Mouse (Mus musculus): ENCODE measurements around the gene Zfp239. TPM values are rescaled to one million over a fixed set of nuclear protein-coding genes. Genes with fewer than 3 reads are reported as not detected.

The Zfp239 gene
- total RNA-seq, 1 experiment from 2014 or later, result 4.3 TPM

GRCm38 (mm10) chr6:117879408-117880115 is 17.7 kb downstream of the Zfp239 start:
- peak; percentile 99 for DNase-seq

GRCm38 (mm10) chr6:117880394-117880838 is 18.5 kb downstream of the Zfp239 start:
- DNase-seq, result no peak

- no peak for DNase-seq
Observed at GRCm38 (mm10) chr6:117881229-117881628, 19.3 kb downstream of the Zfp239 start.

DNA sequence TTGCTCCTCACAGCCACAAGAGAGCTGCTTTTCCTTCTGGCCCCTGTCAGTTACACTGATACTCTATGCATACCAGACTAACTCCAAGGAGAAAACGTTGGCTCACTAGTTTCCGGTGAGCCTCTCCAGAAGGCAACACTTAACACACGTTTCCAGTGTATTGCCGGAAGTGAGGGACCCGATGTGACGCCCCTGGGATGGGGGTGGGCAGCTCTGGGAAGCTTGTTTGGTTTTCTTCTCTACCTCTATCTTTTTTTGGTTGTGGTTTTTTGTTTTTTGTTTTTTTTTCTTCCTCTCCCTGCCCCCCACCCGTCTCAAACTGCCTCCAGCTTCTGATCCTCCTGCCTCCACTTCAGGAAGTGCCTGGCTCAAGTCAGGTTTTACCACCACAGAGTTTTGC is 20.1 kb downstream of the Zfp239 start:
- DNase-seq, result no peak

DNA sequence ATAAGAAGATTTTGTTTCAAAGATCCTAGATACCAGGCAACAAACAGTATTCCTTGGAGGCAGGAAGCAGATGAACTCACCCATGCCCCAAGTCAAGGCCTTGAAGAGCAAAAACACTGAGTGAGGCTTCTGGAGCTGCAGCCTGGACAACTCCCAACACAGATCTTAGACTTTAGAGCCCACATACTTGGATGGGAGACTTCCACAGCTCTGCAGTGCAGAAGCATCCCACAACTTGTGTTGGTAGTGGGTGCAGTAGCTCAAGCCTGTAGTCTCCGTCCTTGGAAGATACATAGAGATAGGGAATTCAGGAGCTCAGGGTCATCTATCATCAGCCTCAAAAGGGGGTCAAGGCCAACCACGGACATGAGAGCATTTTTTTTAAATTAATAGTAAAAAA is 24.0 kb downstream of the Zfp239 start:
- DNase-seq, result no peak

DNA sequence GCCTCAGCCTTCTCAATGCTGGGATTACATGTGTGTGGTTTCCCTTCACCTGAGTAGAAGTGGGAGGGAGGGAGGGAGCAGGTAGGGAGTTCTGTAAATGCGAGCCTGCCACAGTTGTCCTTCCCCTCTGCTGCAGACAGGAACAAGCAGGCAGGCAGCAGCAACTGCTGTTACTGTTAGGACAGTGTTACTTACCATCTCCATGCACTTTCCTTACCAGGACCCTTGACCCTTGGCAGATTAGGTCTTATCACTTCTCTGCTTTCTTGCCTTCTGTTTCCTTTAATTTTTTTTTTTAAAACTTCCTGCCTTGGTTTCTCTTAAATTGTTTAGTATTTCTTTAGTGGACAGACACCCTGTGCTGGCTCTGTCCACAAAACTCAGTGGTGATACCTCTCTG is 26.1 kb downstream of the Zfp239 start:
- DNase-seq, result no peak

DNA sequence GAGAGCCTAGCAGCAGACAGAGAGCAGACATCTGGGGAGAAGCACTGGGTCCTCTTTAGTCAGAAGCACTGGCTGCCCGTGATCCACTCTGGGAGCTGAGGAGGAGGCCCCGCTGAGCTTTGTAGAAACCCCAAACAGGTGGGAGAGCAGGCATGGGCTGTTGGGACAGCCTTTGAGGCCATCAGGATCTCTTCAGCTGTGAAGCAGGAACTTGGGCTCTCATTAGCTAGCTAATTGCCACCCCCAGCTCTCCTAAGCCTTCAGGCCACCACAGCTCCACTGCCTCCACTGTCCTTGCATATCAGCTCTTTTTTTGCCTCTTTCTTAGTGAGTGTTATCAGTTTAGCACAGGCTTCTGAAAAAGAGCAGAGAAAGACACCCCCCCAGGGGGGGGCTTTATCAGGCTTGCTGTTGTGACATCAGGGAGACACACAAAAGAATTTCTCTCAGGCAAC is 26.8 kb downstream of the Zfp239 start:
- no peak for DNase-seq

GRCm38 (mm10) chr6:117890257-117890656 is 28.4 kb downstream of the Zfp239 start:
- DNase-seq, result no peak

DNA sequence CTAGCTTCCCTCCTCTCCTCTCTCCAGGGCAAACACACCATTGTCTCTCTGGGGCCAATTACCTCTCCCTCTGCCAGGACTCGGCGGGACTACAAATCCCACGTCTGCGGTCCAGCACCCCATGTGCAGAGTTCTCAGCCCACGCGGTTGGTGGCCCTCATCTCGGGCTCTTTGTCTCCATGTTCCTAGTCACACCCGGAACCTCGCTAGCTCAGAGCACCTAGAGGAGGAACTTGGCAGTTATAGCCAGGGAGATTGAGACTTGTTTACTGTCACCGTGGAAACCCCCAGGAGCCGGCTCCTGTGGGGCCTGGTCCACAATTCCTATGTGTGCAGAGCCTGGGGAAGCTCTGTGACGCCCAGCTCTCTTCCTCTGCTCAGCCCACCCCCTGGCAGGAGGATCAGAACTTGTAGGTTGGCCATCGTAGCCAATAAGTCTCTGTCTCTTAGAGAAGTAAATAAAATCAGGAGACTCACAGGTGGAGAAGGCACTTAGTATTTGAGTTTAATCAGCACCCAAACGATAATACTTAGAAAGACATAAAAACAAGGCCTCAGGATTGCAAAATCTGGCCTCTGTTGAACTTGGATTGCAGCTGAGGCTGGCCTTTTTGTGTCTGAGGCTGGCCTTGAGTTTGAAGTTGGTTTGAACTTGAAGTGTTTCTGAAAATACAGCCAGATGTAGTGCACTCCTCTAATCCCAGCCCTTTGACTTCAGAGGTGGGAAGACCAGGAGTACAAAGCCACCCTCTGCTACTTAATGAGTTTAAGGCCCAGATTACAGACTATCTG is 29.7 kb downstream of the Zfp239 start:
- no peak for DNase-seq

GRCm38 (mm10) chr6:117892386-117892785 is 30.5 kb downstream of the Zfp239 start:
- DNase-seq, result no peak

- DNase-seq, result no peak
Observed at GRCm38 (mm10) chr6:117893435-117893834, 31.5 kb downstream of the Zfp239 start.

DNA sequence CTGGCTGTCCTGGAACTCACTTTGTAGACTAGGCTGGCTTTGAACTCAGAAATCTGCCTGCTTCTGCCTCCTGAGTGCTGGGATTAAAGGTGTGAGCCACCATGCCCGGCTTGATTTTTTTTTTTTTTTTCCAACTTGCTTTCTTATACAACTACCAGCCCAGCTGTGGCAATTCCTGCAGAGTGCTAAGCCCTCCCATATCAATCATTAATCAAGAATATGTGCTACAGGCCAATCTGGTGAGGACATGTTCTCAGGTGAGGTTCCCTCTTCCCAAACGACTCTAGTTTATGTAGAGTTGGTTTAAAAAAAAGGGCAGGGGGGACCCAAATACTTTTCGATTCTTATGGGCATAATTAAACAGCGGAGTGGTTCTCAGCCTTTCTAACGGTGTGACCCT is 35.9 kb downstream of the Zfp239 start:
- no peak for DNase-seq

DNA sequence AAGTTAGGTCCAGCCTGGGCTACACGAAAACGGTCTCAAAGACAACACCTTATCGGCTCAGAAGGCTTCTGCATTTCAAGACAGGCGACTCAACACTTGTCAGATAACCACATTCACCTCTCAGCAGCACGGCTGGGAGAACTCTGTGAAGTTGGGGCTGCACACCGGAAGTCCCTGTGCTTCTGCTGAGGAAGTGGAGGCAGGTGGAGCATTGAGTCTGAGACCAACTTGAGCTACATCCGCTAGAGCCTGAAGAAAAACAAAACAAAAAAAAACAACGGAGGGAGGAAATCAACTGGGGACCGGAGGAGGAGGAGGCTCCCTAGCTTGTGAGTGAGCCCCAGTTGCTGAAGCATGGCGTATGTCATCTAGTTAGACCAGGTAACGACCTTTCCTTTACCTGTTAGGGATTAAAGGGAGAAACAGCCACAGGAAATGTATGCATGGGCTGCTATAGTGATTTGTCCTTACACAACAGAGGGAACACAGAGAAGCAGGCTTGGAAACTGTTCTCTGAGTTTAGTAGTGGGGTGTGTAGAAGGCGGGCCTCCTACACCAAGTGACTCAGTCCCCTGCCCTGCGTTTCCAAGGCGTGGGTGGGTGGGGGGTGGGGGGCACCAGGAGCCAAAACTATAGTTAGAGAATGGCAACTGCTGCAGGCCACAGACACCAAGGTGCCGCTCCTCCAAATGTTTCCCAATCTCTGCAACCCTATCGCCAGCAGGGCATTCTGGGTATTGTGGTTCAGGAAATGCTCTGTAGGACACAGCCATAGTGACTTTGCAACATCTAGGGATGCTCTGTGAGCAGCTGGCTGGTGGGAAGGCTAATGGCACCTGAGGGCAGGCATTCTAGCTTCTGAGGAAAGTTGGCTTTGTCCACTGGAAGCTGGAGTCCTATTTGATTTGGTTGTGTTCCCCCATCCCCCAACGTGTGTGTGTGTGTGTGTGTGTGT is 38.5 kb downstream of the Zfp239 start, which contains the start of gene Hnrnpf:
Gene Hnrnpf (plus strand): TSS at position 199 of the 955 bp plus-strand sequence.
- DNase-seq, result no peak

DNA sequence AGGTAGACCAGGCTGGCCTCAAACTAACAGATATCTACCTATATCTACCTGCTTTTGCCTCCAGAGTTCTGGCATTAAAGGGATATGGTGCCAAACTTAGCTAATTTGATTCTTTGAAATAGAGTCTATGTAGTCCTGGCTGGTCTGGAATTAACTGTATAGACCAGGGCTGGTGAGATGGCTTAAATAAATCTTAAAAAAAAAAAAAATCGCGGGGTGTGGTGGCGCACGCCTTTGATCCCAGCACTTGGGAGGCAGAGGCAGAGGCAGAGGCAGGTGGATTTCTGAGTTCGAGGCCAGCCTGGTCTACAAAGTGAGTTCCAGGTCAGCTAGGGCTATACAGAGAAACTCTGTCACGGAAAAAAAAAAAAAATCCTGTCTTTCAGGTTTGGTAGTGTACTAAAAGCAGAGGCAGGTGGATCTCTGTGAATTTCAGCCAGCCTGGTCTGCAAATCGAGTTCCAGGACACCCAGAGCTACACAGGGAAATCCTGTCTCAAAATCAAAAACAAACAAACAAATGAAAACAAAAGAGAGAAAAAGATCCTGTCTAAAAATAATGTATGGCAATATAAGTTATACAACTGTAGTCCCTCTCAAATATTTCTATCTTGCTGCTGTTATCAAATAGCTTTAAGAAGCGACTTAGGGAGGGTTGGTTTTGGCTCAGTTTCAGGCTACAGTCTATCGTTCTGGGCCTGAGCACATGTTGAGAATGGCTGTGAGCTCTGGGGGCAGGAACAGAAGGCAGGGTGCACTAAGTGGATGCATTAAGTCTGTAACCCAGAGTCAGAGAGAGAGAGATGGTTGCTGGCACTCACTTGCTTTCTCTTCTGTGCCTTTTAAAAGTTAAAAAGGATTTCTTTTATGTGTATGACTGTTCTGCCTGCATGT is 39.9 kb downstream of the Zfp239 start:
- DNase-seq, result no peak

DNA sequence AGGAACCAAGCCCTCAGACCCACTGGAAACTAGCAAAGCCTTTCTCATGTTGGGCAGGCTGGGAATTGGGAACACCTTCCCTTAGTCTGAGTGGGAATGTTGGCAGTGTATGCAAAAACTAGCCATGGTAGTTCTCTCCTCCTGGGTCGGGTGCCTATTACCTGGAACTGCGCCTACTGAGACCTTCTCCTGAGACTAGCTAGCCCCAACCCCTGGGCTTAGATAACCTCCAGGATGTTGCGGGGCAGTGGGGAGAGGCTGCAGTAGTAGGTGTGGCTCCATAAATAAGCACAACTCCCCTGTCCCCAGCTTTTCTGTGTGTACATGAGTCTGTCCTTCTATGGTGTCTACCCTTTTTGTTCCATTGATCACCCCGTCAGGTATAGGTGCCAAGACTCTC is 40.7 kb downstream of the Zfp239 start:
- DNase-seq, result no peak

DNA sequence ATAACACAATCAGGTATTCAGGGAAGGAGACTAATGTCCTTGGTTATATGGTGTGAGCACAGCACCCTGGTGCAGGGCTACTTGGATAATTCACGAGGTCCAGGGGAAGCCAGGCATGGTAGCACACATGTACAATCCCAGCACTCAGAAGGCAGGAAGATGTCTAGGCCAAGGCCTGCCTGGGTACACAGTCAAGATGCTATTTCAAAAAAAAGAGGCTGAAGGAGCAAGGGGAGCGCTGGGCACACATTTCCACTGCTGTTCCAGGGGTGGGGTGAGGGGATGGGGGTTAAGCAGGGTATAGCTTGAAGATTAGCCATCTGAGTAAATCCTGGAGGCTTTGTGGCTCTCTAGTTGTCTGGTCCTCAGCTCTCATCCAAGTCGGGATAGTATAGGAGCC is 41.9 kb downstream of the Zfp239 start:
- DNase-seq, result no peak

- no peak for DNase-seq
Observed at GRCm38 (mm10) chr6:117905260-117905930, 43.5 kb downstream of the Zfp239 start.

DNA sequence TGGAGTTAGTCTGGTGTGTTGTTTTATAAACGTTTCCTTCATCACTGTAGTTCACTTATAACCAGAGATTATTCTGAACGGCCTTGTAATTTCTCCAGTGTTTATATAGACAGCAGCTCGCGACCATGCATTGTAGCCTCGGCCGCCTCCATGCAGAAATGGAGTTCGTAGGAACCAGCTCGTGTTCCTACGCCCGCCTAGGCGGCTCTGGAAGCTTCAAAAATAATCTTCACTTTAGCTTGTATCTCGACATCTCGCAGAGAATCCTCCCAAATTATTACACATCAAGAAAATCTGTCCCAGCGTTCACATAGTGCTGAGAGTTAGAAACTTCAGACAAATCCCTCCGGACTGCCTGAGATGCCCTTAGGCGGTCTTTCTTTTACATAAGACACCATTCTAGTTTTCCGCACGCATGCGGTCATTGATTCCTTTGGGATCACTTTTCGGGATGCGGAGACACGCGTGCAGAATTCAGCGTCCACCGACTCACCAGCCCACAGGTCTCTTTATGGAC is 44.2 kb downstream of the Zfp239 start:
- DNase-seq, result no peak

GRCm38 (mm10) chr6:117906590-117907271 is 44.8 kb downstream of the Zfp239 start:
- peak; percentile 95 for DNase-seq
